Mouse (Mus musculus): ENCODE measurements at regions not wholly inside any gene's neighbourhood (a gene's known extent, or its start where the extent isn't known, plus 50 kb on each side); places are given as distances from the start of the nearest gene placed in this dataset.

DNA sequence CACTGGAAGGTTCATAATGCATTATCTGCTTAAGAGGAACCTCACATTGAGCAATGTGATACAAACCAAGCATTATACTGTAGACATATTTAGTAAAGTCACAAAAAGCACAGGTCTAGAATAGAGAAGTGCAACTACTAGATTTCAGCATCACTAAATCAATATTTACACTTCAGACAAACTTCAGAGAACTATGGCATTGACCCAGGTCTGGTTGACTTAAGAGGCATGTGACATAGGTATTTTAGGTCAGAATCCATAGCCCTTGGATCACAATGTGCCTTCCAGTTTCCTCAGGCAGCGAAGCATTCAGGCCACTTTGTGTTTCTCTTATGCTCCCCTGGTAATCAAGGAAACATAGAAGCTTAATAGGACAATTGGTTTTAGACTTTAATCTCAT, 52.6 kb upstream of the Nlgn1 start:
- Histone ChIP-seq H3K9ac (replicated peaks) (no peak overlapping the region), H3K4me3 (ENCODE audit: low read depth, low read length) (no peak overlapping the region), H3K4me1 (ENCODE audit: insufficient read depth) (no peaks in the 10 kb centered on the region), H3K36me3 (replicated peaks; ENCODE audit: insufficient read depth, low read length) (no peaks in the 10 kb centered on the region), H3K27me3 (ENCODE audit: insufficient read depth, low read length) (no peaks in the 10 kb centered on the region), H3K4me2 (ENCODE audit: low read depth, low read length) (no peak overlapping the region), H3K27ac (ENCODE audit: low read depth) (peak overlapping the region; percentile 3; the same call in 1 of the 2 replicates), H3K9me3 (ENCODE audit: low read length) (no peaks in the 10 kb centered on the region)
- WGBS (ENCODE audit: insufficient replicate concordance), result 33% methylated on average over 1 of the region's 1 CpGs
- TF ChIP-seq CTCF (IDR thresholded peaks at IDR 0.05; ENCODE audit: low read depth), result no peak
- 0 out of 2 replicates have a peak, but pooled peaks have one; percentile 15 for TF ChIP-seq EP300 (IDR thresholded peaks at IDR 0.05; ENCODE audit: low read depth)
- DNase-seq, result no peak
- ATAC-seq, result peak; percentile 96
